Mouse (Mus musculus): ENCODE results near the gene Gcnt2. TPM values are rescaled to one million over a fixed set of nuclear protein-coding genes. Genes with fewer than 3 reads are reported as not detected.

Gcnt2 gene
- polyA plus RNA-seq, 1 experiment = 9.6 TPM

- no peak for TF ChIP-seq CTCF (IDR thresholded peaks at IDR 0.05; ENCODE audit: extremely low read depth, insufficient read depth, low read length)
- TF ChIP-seq POLR2A (IDR thresholded peaks at IDR 0.05; ENCODE audit: extremely low read depth, insufficient read depth, low read length) = no peak
- Histone ChIP-seq H3K4me3 (ENCODE audit: insufficient read depth, low read length) (no peak overlapping the region), H3K27ac (ENCODE audit: insufficient read depth, low read length) (no peak overlapping the region), H3K4me1 (ENCODE audit: control insufficient read depth, insufficient read depth, low read length) (peaks cover under 1% of the 10 kb centered on the region; the same call in 1 of the 2 replicates)
Measured at GRCm38 (mm10) chr13:40944346-40944745, 84.8 kb downstream of the Gcnt2 start.

- Histone ChIP-seq H3K4me3 (ENCODE audit: insufficient read depth, low read length) (no peak overlapping the region), H3K4me1 (ENCODE audit: control insufficient read depth, insufficient read depth, low read length) (no peaks in the 10 kb centered on the region)
- TF ChIP-seq POLR2A (IDR thresholded peaks at IDR 0.05; ENCODE audit: extremely low read depth, insufficient read depth, low read length) (no peak), CTCF (IDR thresholded peaks at IDR 0.05; ENCODE audit: extremely low read depth, insufficient read depth, low read length) (no peak)
Measured at GRCm38 (mm10) chr13:40946513-40946912, 87.0 kb downstream of the Gcnt2 start.

GRCm38 (mm10) chr13:40947538-40948205 is 88.1 kb downstream of the Gcnt2 start:
- H3K4me1 ChIP-seq (ENCODE audit: control insufficient read depth, insufficient read depth, low read length) = no peaks in the 10 kb centered on the region
- H3K4me3 ChIP-seq (ENCODE audit: insufficient read depth, low read length) = no peak overlapping the region
- no peak overlapping the region for H3K27ac ChIP-seq (ENCODE audit: insufficient read depth, low read length)
- no peak for TF ChIP-seq CTCF (IDR thresholded peaks at IDR 0.05; ENCODE audit: extremely low read depth, insufficient read depth, low read length)
- no peak for TF ChIP-seq POLR2A (IDR thresholded peaks at IDR 0.05; ENCODE audit: extremely low read depth, insufficient read depth, low read length)

More at GRCm38 (mm10) chr13:40946513-40946912, 87.0 kb downstream of the Gcnt2 start:
- H3K27ac ChIP-seq (ENCODE audit: insufficient read depth, low read length) = no peak overlapping the region

- H3K4me1 ChIP-seq (ENCODE audit: control insufficient read depth, insufficient read depth, low read length) = no peaks in the 10 kb centered on the region
- H3K27ac ChIP-seq (ENCODE audit: insufficient read depth, low read length) = no peak overlapping the region
- no peak for TF ChIP-seq POLR2A (IDR thresholded peaks at IDR 0.05; ENCODE audit: extremely low read depth, insufficient read depth, low read length)
- no peak for TF ChIP-seq CTCF (IDR thresholded peaks at IDR 0.05; ENCODE audit: extremely low read depth, insufficient read depth, low read length)
- no peak overlapping the region for H3K4me3 ChIP-seq (ENCODE audit: insufficient read depth, low read length)
Measured at GRCm38 (mm10) chr13:40951386-40951976, 91.9 kb downstream of the Gcnt2 start.

- TF ChIP-seq CTCF (IDR thresholded peaks at IDR 0.05; ENCODE audit: extremely low read depth, insufficient read depth, low read length) (no peak), POLR2A (IDR thresholded peaks at IDR 0.05; ENCODE audit: extremely low read depth, insufficient read depth, low read length) (no peak)
- Histone ChIP-seq H3K27ac (ENCODE audit: insufficient read depth, low read length) (no peak overlapping the region), H3K4me1 (ENCODE audit: control insufficient read depth, insufficient read depth, low read length) (no peaks in the 10 kb centered on the region), H3K4me3 (ENCODE audit: insufficient read depth, low read length) (no peak overlapping the region)
Measured at GRCm38 (mm10) chr13:40953231-40953630, 93.7 kb downstream of the Gcnt2 start.

- TF ChIP-seq POLR2A (IDR thresholded peaks at IDR 0.05; ENCODE audit: extremely low read depth, insufficient read depth, low read length) (no peak), CTCF (IDR thresholded peaks at IDR 0.05; ENCODE audit: extremely low read depth, insufficient read depth, low read length) (no peak)
- H3K4me1 ChIP-seq (ENCODE audit: control insufficient read depth, insufficient read depth, low read length) = no peaks in the 10 kb centered on the region
- no peak overlapping the region for H3K27ac ChIP-seq (ENCODE audit: insufficient read depth, low read length)
- H3K4me3 ChIP-seq (ENCODE audit: insufficient read depth, low read length) = no peak overlapping the region
Measured at GRCm38 (mm10) chr13:40955773-40956172, 96.2 kb downstream of the Gcnt2 start.

- Histone ChIP-seq H3K4me3 (ENCODE audit: insufficient read depth, low read length) (no peak overlapping the region), H3K4me1 (ENCODE audit: control insufficient read depth, insufficient read depth, low read length) (no peaks in the 10 kb centered on the region), H3K27ac (ENCODE audit: insufficient read depth, low read length) (no peak overlapping the region)
- TF ChIP-seq CTCF (IDR thresholded peaks at IDR 0.05; ENCODE audit: extremely low read depth, insufficient read depth, low read length) (no peak), POLR2A (IDR thresholded peaks at IDR 0.05; ENCODE audit: extremely low read depth, insufficient read depth, low read length) (no peak)
Measured at GRCm38 (mm10) chr13:40967609-40968008, 108.1 kb downstream of the Gcnt2 start.

- no peak overlapping the region for H3K4me3 ChIP-seq (ENCODE audit: insufficient read depth, low read length)
- TF ChIP-seq POLR2A (IDR thresholded peaks at IDR 0.05; ENCODE audit: extremely low read depth, insufficient read depth, low read length) (no peak), CTCF (IDR thresholded peaks at IDR 0.05; ENCODE audit: extremely low read depth, insufficient read depth, low read length) (no peak)
- no peak overlapping the region for H3K27ac ChIP-seq (ENCODE audit: insufficient read depth, low read length)
Measured at GRCm38 (mm10) chr13:40968564-40968963, 109.0 kb downstream of the Gcnt2 start.

GRCm38 (mm10) chr13:40969761-40970390 is 110.3 kb downstream of the Gcnt2 start:
- TF ChIP-seq CTCF (IDR thresholded peaks at IDR 0.05; ENCODE audit: extremely low read depth, insufficient read depth, low read length) = no peak
- no peak for TF ChIP-seq POLR2A (IDR thresholded peaks at IDR 0.05; ENCODE audit: extremely low read depth, insufficient read depth, low read length)
- H3K4me1 ChIP-seq (ENCODE audit: control insufficient read depth, insufficient read depth, low read length) = no peaks in the 10 kb centered on the region
- H3K27ac ChIP-seq (ENCODE audit: insufficient read depth, low read length) = no peak overlapping the region
- no peak overlapping the region for H3K4me3 ChIP-seq (ENCODE audit: insufficient read depth, low read length)

More at GRCm38 (mm10) chr13:40968564-40968963, 109.0 kb downstream of the Gcnt2 start:
- H3K4me1 ChIP-seq (ENCODE audit: control insufficient read depth, insufficient read depth, low read length) = no peaks in the 10 kb centered on the region

Measured in cortical plate, adult 2 months (tissue).